Mouse (Mus musculus) heart, embryonic 14.5 days (tissue): Measurements from ENCODE around the gene Mre11a. TPM values are rescaled to one million over a fixed set of nuclear protein-coding genes. Genes with fewer than 3 reads are reported as not detected.

Experiments used
- ATAC-seq: fragments of 200-750 bp; cut with Nextera tagmentation; 2 replicates; pipeline ENCODE4 v1.8.0; 2017; ENCODE audit warnings: low read depth, moderate TSS enrichment; ENCODE audit not compliant: insufficient number of reproducible peaks, insufficient read depth, low FRiP score
- H3K27ac ChIP-seq, 2 experiments: fragments of 200-500 bp in 1 of 2; fragments of 300-500 bp in 1 of 2; sonication (generic) in 1 of 2; replicated peaks in 1 of 2; 2 replicates each; pipeline ENCODE4 v1.5.1; 2012 to 2014; ENCODE audit warnings: low read depth in 2 of 2, low read length in 2 of 2, control low read depth in 1 of 2, mild to moderate bottlenecking in 1 of 2, mixed read lengths in 1 of 2; ENCODE audit not compliant: control insufficient read depth in 1 of 2, insufficient read depth in 1 of 2
- H3K27me3 ChIP-seq: fragments of 300-500 bp; sonication (generic); 2 replicates; pipeline ENCODE4 v1.6.1; 2014; ENCODE audit warnings: mild to moderate bottlenecking, low read length, control low read depth; ENCODE audit not compliant: control insufficient read depth, insufficient read depth
- H3K36me3 ChIP-seq: fragments of 300-500 bp; sonication (generic); 2 replicates; pipeline ENCODE4 v1.6.1; 2014; ENCODE audit warnings: mild to moderate bottlenecking, control low read depth, low read length, mixed read lengths; ENCODE audit not compliant: control insufficient read depth, insufficient read depth
- H3K4me1 ChIP-seq, 2 experiments: fragments of 200-500 bp in 1 of 2; fragments of 300-500 bp in 1 of 2; sonication (generic) in 1 of 2; 2 replicates each; pipeline ENCODE4 v1.6.1; 2012 to 2014; ENCODE audit warnings: low read length in 2 of 2, control low read depth in 1 of 2, mixed read lengths in 1 of 2; ENCODE audit not compliant: control insufficient read depth in 2 of 2, insufficient read depth in 2 of 2
- H3K4me2 ChIP-seq: fragments of 300-500 bp; sonication (generic); 2 replicates; pipeline ENCODE4 v1.6.1; 2014; ENCODE audit warnings: mild to moderate bottlenecking, low read length
- H3K4me3 ChIP-seq, 2 experiments: fragments of 200-500 bp in 1 of 2; fragments of 300-500 bp in 1 of 2; sonication (generic) in 1 of 2; 2 replicates each; pipeline ENCODE4 v1.5.1; 2012 to 2014; ENCODE audit warnings: low read length in 2 of 2, mild to moderate bottlenecking in 2 of 2, control low read depth in 1 of 2, low read depth in 1 of 2, moderate library complexity in 1 of 2; ENCODE audit not compliant: control insufficient read depth in 1 of 2, insufficient read depth in 1 of 2
- H3K9ac ChIP-seq: fragments of 300-500 bp; sonication (generic); 2 replicates; pipeline ENCODE4 v1.6.1; 2014; ENCODE audit warnings: mild to moderate bottlenecking, low read length
- H3K9me3 ChIP-seq: fragments of 300-500 bp; sonication (generic); 2 replicates; pipeline ENCODE4 v1.6.1; 2016; ENCODE audit warnings: low read length, control low read depth; ENCODE audit not compliant: control insufficient read depth
- WGBS: fragments of 180-500 bp; shearing (Covaris S2); extraction: QIAGEN DNeasy Blood & Tissue Kit; methylation state at CpG from one replicate; pipeline ENCODE4 v1.1.7; 2014; 5-methylcytosine and 5-hydroxymethylcytosine counted together
- polyA plus RNA-seq: library from polyadenylated mRNA; unstranded; fragments of >200 nt; fragmentation: Nextera tagmentation; extraction: Ambion mirVana; gene quantifications from 2 replicates; pipeline ENCODE4 v1.2.1, GENCODE M21; 2014

The Mre11a gene
- polyA plus RNA-seq, 1 experiment from 2014 or later = 14.7 TPM

DNA sequence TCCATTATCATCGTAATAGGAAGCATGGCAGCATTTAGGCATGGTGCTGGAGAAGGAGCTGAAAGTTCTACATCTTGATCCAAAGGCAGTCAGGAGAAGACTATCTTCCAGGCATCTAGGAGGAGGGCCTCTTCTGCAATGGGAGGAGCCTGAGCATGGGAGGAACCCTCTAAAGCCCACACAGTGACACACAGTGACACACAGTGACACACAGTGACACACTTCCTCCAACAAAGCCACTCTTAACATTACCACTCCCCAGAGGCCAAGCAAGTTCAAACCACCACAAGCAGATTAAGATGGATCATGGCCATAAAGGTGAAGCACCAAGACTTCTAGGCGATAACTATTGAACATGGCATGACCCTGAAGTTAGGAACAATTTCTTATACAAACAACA lies 12.4 kb upstream of the Mre11a start:
- Histone ChIP-seq H3K9me3 (no peaks in the 10 kb centered on the region), H3K4me2 (no peak overlapping the region), H3K27me3 (peaks cover 21% of the 10 kb centered on the region; the same call in 1 of the 2 replicates), H3K36me3 (no peaks in the 10 kb centered on the region), H3K27ac (no peak overlapping the region), H3K4me1 (peaks cover 0 to 5% of the 10 kb centered on the region in 2 experiments; a peak in 1 of 4 replicates), H3K9ac (no peak overlapping the region), H3K4me3 (no peak overlapping the region)
- 88% methylated on average over 2 of the region's 2 CpGs for WGBS
- no peak for ATAC-seq

- H3K36me3 ChIP-seq = no peaks in the 10 kb centered on the region
- H3K4me2 ChIP-seq = no peak overlapping the region
- H3K27ac ChIP-seq = no peak overlapping the region
- H3K9ac ChIP-seq = no peak overlapping the region
- no peaks in the 10 kb centered on the region for H3K9me3 ChIP-seq
- ATAC-seq = no peak
- H3K4me3 ChIP-seq = no peak overlapping the region
- WGBS = 35% methylated on average over 2 of the region's 2 CpGs
- peaks cover 0 to 5% of the 10 kb centered on the region in 2 experiments; a peak in 1 of 4 replicates for H3K4me1 ChIP-seq
- peaks cover 16% of the 10 kb centered on the region; the same call in 1 of the 2 replicates for H3K27me3 ChIP-seq
These were observed 10.6 kb upstream of the Mre11a start for GRCm38 (mm10) chr9:14773813-14774212.

DNA sequence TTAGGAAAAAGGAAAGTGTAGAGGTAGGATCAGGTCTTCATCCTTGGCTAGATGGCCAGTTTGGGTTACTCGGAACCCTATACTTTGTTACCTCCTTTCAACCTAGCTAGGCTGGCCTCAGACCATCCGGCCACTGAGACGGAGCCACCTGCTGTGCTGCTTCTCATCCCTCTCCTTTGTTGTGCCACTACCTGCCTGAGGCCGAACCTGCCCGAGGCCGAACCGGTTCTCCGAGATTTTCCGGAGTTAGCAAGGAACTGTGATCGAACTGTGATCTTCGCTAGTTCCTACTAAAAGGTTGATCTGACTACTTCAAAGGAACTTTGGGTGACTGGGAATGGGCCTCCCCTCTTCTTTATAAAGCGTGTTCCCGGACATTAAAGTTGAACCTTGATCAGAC lies 6.1 kb upstream of the Mre11a start:
- ATAC-seq = no peak
- Histone ChIP-seq H3K9me3 (no peaks in the 10 kb centered on the region), H3K4me3 (no peak overlapping the region), H3K27ac (no peak overlapping the region), H3K9ac (no peak overlapping the region), H3K27me3 (no peaks in the 10 kb centered on the region), H3K4me1 (no peaks in the 10 kb centered on the region), H3K36me3 (peaks cover 27% of the 10 kb centered on the region), H3K4me2 (no peak overlapping the region)
- 42% methylated on average over 13 of the region's 13 CpGs for WGBS

DNA sequence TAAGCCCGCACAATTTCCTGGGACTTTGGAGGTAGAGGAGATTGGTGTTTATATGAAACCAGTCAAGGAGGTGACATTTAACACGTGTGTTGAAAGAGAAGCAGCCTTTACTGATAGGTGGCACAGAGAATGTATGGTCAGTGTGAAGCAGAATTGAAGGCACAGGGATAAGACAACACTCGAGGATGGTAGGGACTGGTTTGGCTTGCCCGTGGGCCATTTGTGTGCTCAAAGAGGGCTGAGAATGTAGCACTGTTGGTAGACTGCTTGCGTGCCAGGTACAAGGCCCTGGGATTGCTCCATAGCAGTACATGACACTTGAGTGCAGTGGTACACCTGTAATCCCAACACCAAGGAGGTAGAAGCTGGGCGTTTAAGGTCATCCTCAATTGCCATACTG lies 2.9 kb downstream of the Mre11a start:
- H3K9ac ChIP-seq = no peak overlapping the region
- ATAC-seq = no peak
- no peaks in the 10 kb centered on the region for H3K27me3 ChIP-seq
- H3K9me3 ChIP-seq = no peaks in the 10 kb centered on the region
- no peak overlapping the region for H3K27ac ChIP-seq
- H3K4me2 ChIP-seq = no peak overlapping the region
- H3K36me3 ChIP-seq = peaks cover 54% of the 10 kb centered on the region
- peaks cover 0 to 9% of the 10 kb centered on the region in 2 experiments; a peak in 1 of 4 replicates for H3K4me1 ChIP-seq
- no peak overlapping the region for H3K4me3 ChIP-seq
- WGBS = 86% methylated on average over 6 of the region's 6 CpGs

DNA sequence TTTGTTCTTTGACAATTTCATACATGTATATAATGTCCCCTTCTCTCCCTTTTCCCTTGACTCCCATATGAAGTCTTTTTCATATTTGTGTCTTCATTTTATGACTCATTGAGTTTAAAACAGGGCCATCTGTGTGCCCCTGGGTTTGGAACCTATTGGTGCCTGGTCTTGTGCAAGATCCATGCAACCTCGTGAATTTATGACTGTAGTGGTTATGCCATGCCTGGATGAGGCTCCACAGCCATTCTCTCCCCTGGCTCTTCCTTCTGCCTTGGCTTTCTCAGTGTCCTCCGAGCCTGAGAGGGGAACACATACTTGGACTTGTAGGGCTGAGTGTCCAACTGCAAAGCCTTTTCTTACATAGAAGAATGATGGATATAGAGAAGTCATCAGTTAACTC lies 21.3 kb downstream of the Mre11a start:
- Histone ChIP-seq H3K27me3 (no peaks in the 10 kb centered on the region), H3K27ac (no peak overlapping the region), H3K4me2 (no peak overlapping the region), H3K36me3 (peaks cover 79% of the 10 kb centered on the region), H3K4me1 (no peaks in the 10 kb centered on the region), H3K9me3 (no peaks in the 10 kb centered on the region), H3K9ac (no peak overlapping the region), H3K4me3 (no peak overlapping the region)
- ATAC-seq = no peak
- WGBS = 93% methylated on average over 2 of the region's 2 CpGs

DNA sequence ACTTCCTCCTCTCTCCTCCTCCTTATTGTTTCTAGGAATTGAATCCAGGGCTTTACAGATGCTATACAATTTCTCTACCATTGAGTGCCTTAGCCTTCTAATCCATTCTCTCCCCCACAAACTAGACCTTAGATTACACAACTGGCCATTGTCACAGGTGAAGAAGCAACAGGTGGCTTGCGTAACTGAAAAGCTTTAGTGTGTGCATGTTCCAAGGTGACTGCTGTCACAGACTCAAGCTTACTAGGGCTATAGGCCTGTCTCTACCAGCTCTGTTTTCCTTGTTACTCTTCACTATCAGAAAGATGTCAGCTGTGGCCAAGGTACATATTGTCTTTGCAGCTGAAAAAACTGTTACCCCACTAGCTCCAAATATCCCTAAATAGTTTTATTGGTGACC lies 22.3 kb downstream of the Mre11a start:
- 91% methylated on average over 1 of the region's 1 CpGs for WGBS
- Histone ChIP-seq H3K27me3 (no peaks in the 10 kb centered on the region), H3K27ac (no peak overlapping the region), H3K36me3 (peaks cover 79% of the 10 kb centered on the region), H3K4me3 (no peak overlapping the region), H3K9me3 (no peaks in the 10 kb centered on the region), H3K4me2 (no peak overlapping the region), H3K9ac (no peak overlapping the region), H3K4me1 (no peaks in the 10 kb centered on the region)
- ATAC-seq = no peak

- H3K36me3 ChIP-seq = peaks cover 71% of the 10 kb centered on the region
- 92% methylated on average over 5 of the region's 5 CpGs for WGBS
- H3K4me3 ChIP-seq = no peak overlapping the region
- H3K9me3 ChIP-seq = no peaks in the 10 kb centered on the region
- no peaks in the 10 kb centered on the region for H3K27me3 ChIP-seq
- H3K27ac ChIP-seq = no peak overlapping the region
- no peak for ATAC-seq
- H3K4me2 ChIP-seq = no peak overlapping the region
- no peaks in the 10 kb centered on the region for H3K4me1 ChIP-seq
- H3K9ac ChIP-seq = no peak overlapping the region
These were observed 25.7 kb downstream of the Mre11a start for GRCm38 (mm10) chr9:14810111-14810510.

GRCm38 (mm10) chr9:14821396-14821795 lies 36.9 kb downstream of the Mre11a start:
- Histone ChIP-seq H3K27me3 (no peaks in the 10 kb centered on the region), H3K4me1 (no peaks in the 10 kb centered on the region), H3K36me3 (peaks cover 73% of the 10 kb centered on the region), H3K4me2 (no peak overlapping the region), H3K9me3 (no peaks in the 10 kb centered on the region), H3K9ac (no peak overlapping the region), H3K27ac (no peak overlapping the region), H3K4me3 (no peak overlapping the region)
- no peak for ATAC-seq
